Mouse (Mus musculus) small intestine, adult 2 months (tissue): ENCODE data around the gene Gm20458. TPM values are rescaled to one million over a fixed set of nuclear protein-coding genes. Genes with fewer than 3 reads are reported as not detected.
A peak's percentile ranks its signal among the peaks of the same experiment; 100 is the strongest.

Source experiments
- H3K27ac ChIP-seq: fragments of 200-500 bp; 2 replicates; pipeline ENCODE4 v1.5.1; 2012; ENCODE audit warnings: low read depth, low read length, control low read depth, inconsistent platforms; ENCODE audit not compliant: insufficient read depth
- H3K27me3 ChIP-seq: fragments of 200-500 bp; 2 replicates; pipeline ENCODE4 v1.6.1; 2012; ENCODE audit warnings: mild to moderate bottlenecking, moderate library complexity, low read length, inconsistent platforms; ENCODE audit not compliant: control insufficient read depth, insufficient read depth
- H3K36me3 ChIP-seq: fragments of 200-500 bp; 2 replicates; pipeline ENCODE4 v1.6.1; 2012; ENCODE audit warnings: mild to moderate bottlenecking, low read length, control low read depth, inconsistent platforms; ENCODE audit not compliant: control insufficient read depth, insufficient read depth
- H3K4me1 ChIP-seq: fragments of 200-500 bp; 2 replicates; pipeline ENCODE4 v1.6.1; 2012; ENCODE audit warnings: low read length, inconsistent platforms, mixed read lengths; ENCODE audit not compliant: control insufficient read depth, insufficient read depth, insufficient read length
- H3K4me3 ChIP-seq: fragments of 200-500 bp; 2 replicates; pipeline ENCODE4 v1.5.1; 2012; ENCODE audit warnings: low read depth, mild to moderate bottlenecking, control low read depth, inconsistent platforms, low read length, moderate library complexity
- CTCF ChIP-seq: fragments of 200-500 bp; IDR thresholded peaks from 2 replicates; pipeline ENCODE4 v1.5.1; 2012; ENCODE audit warnings: low read depth, mild to moderate bottlenecking, control low read depth, inconsistent platforms, low read length, moderate library complexity, mixed read lengths; ENCODE audit not compliant: insufficient replicate concordance, insufficient read length; ENCODE audit errors: extremely low read depth
- POLR2A ChIP-seq: fragments of 200-500 bp; IDR thresholded peaks from 2 replicates; pipeline ENCODE4 v1.6.1; 2012; ENCODE audit warnings: low read depth, mild to moderate bottlenecking, control low read depth, inconsistent platforms, low read length, moderate library complexity
- WGBS: fragments of 180-500 bp; shearing (Covaris S2); methylation state at CpG from one replicate; pipeline ENCODE4 v1.1.7; 2018; 5-methylcytosine and 5-hydroxymethylcytosine counted together
- polyA plus RNA-seq: library from polyadenylated mRNA; depleted of rRNA; stranded (reverse); fragments of >200 nt; gene quantifications from 2 replicates; pipeline ENCODE4 v1.2.3, GENCODE M21; 2012

Gene Gm20458
- polyA plus RNA-seq, 1 experiment = 79.8 TPM

- Histone ChIP-seq H3K27me3 (no peaks in the 10 kb centered on the region), H3K27ac (peak within 1 kb of the TSS; percentile 26), H3K4me1 (peaks cover 18% of the 10 kb centered on the region), H3K36me3 (peaks cover 11% of the 10 kb centered on the region), H3K4me3 (peak within 1 kb of the TSS; percentile 82)
- TF ChIP-seq POLR2A (no peak), CTCF (no peak)
- WGBS = 5% methylated on average over 26 of the region's 26 CpGs
These were observed 25.0 kb downstream of the Gm20458 start, which contains the start of gene Dbndd2 for GRCm38 (mm10) chr2:164485681-164486257. Dbndd2 (plus strand) TSS chr2:164486106.

GRCm38 (mm10) chr2:164486258-164487114 lies 25.7 kb downstream of the Gm20458 start:
- no peak for TF ChIP-seq POLR2A
- TF ChIP-seq CTCF = no peak
- Histone ChIP-seq H3K4me1 (peaks cover 18% of the 10 kb centered on the region), H3K27ac (peak overlapping the region; percentile 26), H3K36me3 (peaks cover 11% of the 10 kb centered on the region), H3K27me3 (no peaks in the 10 kb centered on the region), H3K4me3 (peak overlapping the region; percentile 82)
- WGBS = under 1% methylated on average over 89 of the region's 90 CpGs

DNA sequence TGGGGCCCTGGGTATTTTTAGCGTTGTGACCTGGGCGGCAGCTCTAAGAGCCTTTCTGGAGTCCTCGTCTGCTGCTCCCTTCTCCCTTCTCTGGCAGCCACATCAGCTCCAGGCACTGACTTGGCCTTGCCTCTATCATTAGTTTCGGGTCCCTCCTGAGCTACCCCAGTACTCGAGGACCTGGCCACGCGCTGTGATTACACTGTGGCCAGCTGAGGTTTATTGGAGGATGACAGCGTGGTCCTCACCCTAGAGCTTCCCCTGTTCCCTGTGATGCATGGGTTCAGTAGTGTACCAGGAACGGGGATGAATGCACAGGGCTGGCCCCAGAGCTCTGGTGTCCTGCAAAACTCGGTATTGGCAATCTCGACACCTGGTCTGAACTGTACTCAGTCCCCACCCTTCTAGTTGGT lies 26.4 kb downstream of the Gm20458 start:
- TF ChIP-seq CTCF (no peak), POLR2A (no peak)
- Histone ChIP-seq H3K27ac (peak overlapping the region; percentile 26), H3K27me3 (no peaks in the 10 kb centered on the region), H3K4me3 (peak overlapping the region; percentile 82), H3K4me1 (peaks cover 18% of the 10 kb centered on the region), H3K36me3 (peaks cover 11% of the 10 kb centered on the region)
- 3% methylated on average over 11 of the region's 11 CpGs for WGBS

DNA sequence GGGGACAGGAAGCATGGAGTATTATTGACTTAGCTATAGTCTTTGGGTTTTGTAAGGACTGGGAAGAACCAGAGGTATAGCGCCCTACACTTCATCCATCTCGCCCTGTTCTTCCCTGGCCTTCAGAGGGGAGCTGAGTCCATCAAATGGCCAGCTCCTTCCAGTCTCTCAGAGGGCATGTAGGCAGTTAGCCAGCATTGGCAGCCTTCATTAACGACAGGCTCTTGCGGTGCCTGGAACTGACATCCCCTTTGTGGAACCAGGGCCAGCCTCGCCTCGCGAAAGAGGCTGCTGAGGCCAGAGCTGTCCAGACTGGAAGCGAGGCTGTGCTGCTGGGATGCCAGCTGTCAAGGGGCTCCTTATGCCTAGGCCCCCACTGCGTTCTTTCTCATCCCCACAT lies 27.0 kb downstream of the Gm20458 start:
- peaks cover 11% of the 10 kb centered on the region for H3K36me3 ChIP-seq
- no peaks in the 10 kb centered on the region for H3K27me3 ChIP-seq
- H3K4me1 ChIP-seq = peaks cover 18% of the 10 kb centered on the region
- H3K27ac ChIP-seq = no peak overlapping the region
- WGBS = 79% methylated on average over 9 of the region's 9 CpGs
- TF ChIP-seq CTCF (no peak), POLR2A (no peak)
- no peak overlapping the region for H3K4me3 ChIP-seq

GRCm38 (mm10) chr2:164494126-164494525 lies 33.4 kb downstream of the Gm20458 start:
- no peak for TF ChIP-seq CTCF
- no peak for TF ChIP-seq POLR2A
- Histone ChIP-seq H3K4me3 (no peak overlapping the region), H3K27ac (no peak overlapping the region), H3K4me1 (0 out of 2 replicates have a peak, but pooled peaks cover 3% of the 10 kb centered on the region), H3K27me3 (no peaks in the 10 kb centered on the region), H3K36me3 (peaks cover 11% of the 10 kb centered on the region)
- WGBS = 62% methylated on average over 2 of the region's 2 CpGs

GRCm38 (mm10) chr2:164496331-164496730 lies 35.6 kb downstream of the Gm20458 start:
- no peak overlapping the region for H3K4me3 ChIP-seq
- H3K4me1 ChIP-seq = 0 out of 2 replicates have a peak, but pooled peaks cover 3% of the 10 kb centered on the region
- H3K27ac ChIP-seq = no peak overlapping the region
- 25% methylated on average over 1 of the region's 1 CpGs for WGBS
- TF ChIP-seq POLR2A (no peak), CTCF (no peak)
- H3K27me3 ChIP-seq = no peaks in the 10 kb centered on the region
- H3K36me3 ChIP-seq = peaks cover 13% of the 10 kb centered on the region

- H3K27ac ChIP-seq = peak within 1 kb of the TSS; percentile 77
- H3K4me3 ChIP-seq = peak within 1 kb of the TSS; percentile 99
- no peaks in the 10 kb centered on the region for H3K27me3 ChIP-seq
- 4% methylated on average over 43 of the region's 43 CpGs for WGBS
- no peak for TF ChIP-seq CTCF
- peak; percentile 80 for TF ChIP-seq POLR2A
- 0 out of 2 replicates have a peak, but pooled peaks cover 3% of the 10 kb centered on the region for H3K4me1 ChIP-seq
- peaks cover 19% of the 10 kb centered on the region for H3K36me3 ChIP-seq
These were observed 36.3 kb downstream of the Gm20458 start, which contains the start of gene Pigt for GRCm38 (mm10) chr2:164496847-164497690. Pigt (plus strand) TSS chr2:164497520.
